Mouse (Mus musculus): ENCODE data around the gene Kifc5b. TPM values are rescaled to one million over a fixed set of nuclear protein-coding genes. Genes with fewer than 3 reads are reported as not detected.
"Not testable (repeated sequence)": the region's sequence is repeated elsewhere in the genome, so short reads cannot be mapped to it uniquely, and the experiment has no call there.

The Kifc5b gene
- total RNA-seq, 2 experiments from 2014 or later, result 3.1 to 3.9 TPM

- intact Hi-C loops (cut with DNase I), result loop anchor here (10.0 kb wide), 1 partner anchor 200 kb away; no protein-coding TSS in a partner anchor
- no peak for DNase-seq (ENCODE audit: low spot score in 2 of 2)
These were observed 1.6 kb upstream of the Kifc5b start for GRCm38 (mm10) chr17:26915248-26915647.

- intact Hi-C loops (cut with DNase I), result loop anchor here (10.0 kb wide), 1 partner anchor 197 kb away; no protein-coding TSS in a partner anchor
- DNase-seq (ENCODE audit: low spot score in 2 of 2), result not testable (repeated sequence)
These were observed 669 bp downstream of the Kifc5b start for GRCm38 (mm10) chr17:26917560-26917959.

- intact Hi-C loops (cut with DNase I), result loop anchor here (10.0 kb wide), 1 partner anchor 196 kb away; no protein-coding TSS in a partner anchor
- DNase-seq (ENCODE audit: low spot score in 2 of 2), result no peak
These were observed 1.5 kb downstream of the Kifc5b start for GRCm38 (mm10) chr17:26918343-26918742.

- intact Hi-C loops (cut with DNase I), result loop anchor here (10.0 kb wide), 1 partner anchor 195 kb away; no protein-coding TSS in a partner anchor
These were observed 2.6 kb downstream of the Kifc5b start for GRCm38 (mm10) chr17:26919516-26919915.

GRCm38 (mm10) chr17:26922368-26922767 lies 5.5 kb downstream of the Kifc5b start:
- DNase-seq (ENCODE audit: low spot score in 2 of 2); intact Hi-C loops (cut with DNase I): not testable (repeated sequence)

More at GRCm38 (mm10) chr17:26919516-26919915, 2.6 kb downstream of the Kifc5b start:
- DNase-seq (ENCODE audit: low spot score in 2 of 2), result not testable (repeated sequence)

- intact Hi-C loops (cut with DNase I); DNase-seq (ENCODE audit: low spot score in 2 of 2): not testable (repeated sequence)
These were observed 8.5 kb downstream of the Kifc5b start for GRCm38 (mm10) chr17:26925414-26925813.

- intact Hi-C loops (cut with DNase I), result loop anchor here (1.0 kb wide), 1 partner anchor 97 kb away; no protein-coding TSS in a partner anchor
These were observed 14.9 kb downstream of the Kifc5b start for GRCm38 (mm10) chr17:26931795-26932194.

GRCm38 (mm10) chr17:26932839-26933398 lies 16.0 kb downstream of the Kifc5b start, which contains the start of gene Phf1:
Gene Phf1 (plus strand): TSS chr17:26933052.
- intact Hi-C loops (cut with DNase I), result loop anchor here (1.0 kb wide), 1 partner anchor 95 kb away; no protein-coding TSS in a partner anchor
- DNase-seq (ENCODE audit: low spot score in 2 of 2), result peak; percentile 96

More at GRCm38 (mm10) chr17:26931795-26932194, 14.9 kb downstream of the Kifc5b start:
- DNase-seq (ENCODE audit: low spot score in 2 of 2), result not testable (repeated sequence)

- no peak for DNase-seq (ENCODE audit: low spot score in 2 of 2)
- intact Hi-C loops (cut with DNase I), result no loop called here
These were observed 16.5 kb downstream of the Kifc5b start for GRCm38 (mm10) chr17:26933419-26933818.

- intact Hi-C loops (cut with DNase I), result no loop called here
- DNase-seq (ENCODE audit: low spot score in 2 of 2), result peak in 1 of 2 experiments; percentile 1
These were observed 17.3 kb downstream of the Kifc5b start for GRCm38 (mm10) chr17:26933885-26934827.

- intact Hi-C loops (cut with DNase I), result no loop called here
- no peak for DNase-seq (ENCODE audit: low spot score in 2 of 2)
These were observed 18.1 kb downstream of the Kifc5b start for GRCm38 (mm10) chr17:26935027-26935426.

GRCm38 (mm10) chr17:26936453-26936852 lies 19.6 kb downstream of the Kifc5b start:
- intact Hi-C loops (cut with DNase I), result no loop called here
- no peak for DNase-seq (ENCODE audit: low spot score in 2 of 2)

- intact Hi-C loops (cut with DNase I), result no loop called here
- DNase-seq (ENCODE audit: low spot score in 2 of 2), result peak in 1 of 2 experiments; percentile 1
These were observed 20.2 kb downstream of the Kifc5b start for GRCm38 (mm10) chr17:26936921-26937695.

- intact Hi-C loops (cut with DNase I), result no loop called here
- peak in 1 of 2 experiments; percentile 1 for DNase-seq (ENCODE audit: low spot score in 2 of 2)
These were observed 21.2 kb downstream of the Kifc5b start for GRCm38 (mm10) chr17:26937883-26938695.

- DNase-seq (ENCODE audit: low spot score in 2 of 2), result no peak
- intact Hi-C loops (cut with DNase I), result loop anchor here (1.0 kb wide), 1 partner anchor 11 kb away; no protein-coding TSS in a partner anchor
These were observed 21.8 kb downstream of the Kifc5b start for GRCm38 (mm10) chr17:26938731-26939130.

GRCm38 (mm10) chr17:26939178-26939972 lies 22.5 kb downstream of the Kifc5b start, which contains the start of gene Cuta:
Gene Cuta (minus strand): TSS chr17:26939569.
- intact Hi-C loops (cut with DNase I), result loop anchor here (1.0 kb wide), 1 partner anchor 10 kb away; no protein-coding TSS in a partner anchor
- DNase-seq (ENCODE audit: low spot score in 2 of 2), result peak; percentile 100

- peak; percentile 24 to 38 for DNase-seq (ENCODE audit: low spot score in 2 of 2)
- intact Hi-C loops (cut with DNase I), result loop anchor here (1.0 to 10.0 kb wide), 2 partner anchors 9 to 185 kb away; no protein-coding TSS in a partner anchor
These were observed 23.0 kb downstream of the Kifc5b start for GRCm38 (mm10) chr17:26939973-26940300.

Data from left cerebral cortex, postnatal 25 days (tissue).